Mouse (Mus musculus) T-helper 1 cell (primary cell): Measurements from ENCODE around the gene Crtc1.

Experiments used
- in situ Hi-C: fragments of 300-600 bp; cut with MboI, MseI; formaldehyde crosslinking; loops from one replicate; pipeline ENCODE4 v1.15.1; 2025; ENCODE audit warnings: high pct_unique_total_duplicates

The Crtc1 gene

DNA sequence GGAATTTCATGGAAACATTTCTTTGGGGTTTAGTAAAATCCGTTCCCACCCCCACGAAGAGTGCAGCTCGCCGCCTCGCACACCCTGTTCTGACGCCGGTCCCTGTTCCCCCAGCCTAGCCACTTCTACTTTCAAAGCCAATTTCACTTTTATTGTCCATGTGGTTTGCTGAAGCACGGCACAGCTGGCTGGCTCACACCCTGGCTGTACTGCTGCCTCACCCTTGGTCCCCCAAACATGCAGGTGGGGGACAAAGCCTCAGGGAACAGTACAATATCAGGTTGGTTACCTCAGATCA is 23.1 kb upstream of the Crtc1 start:
- in situ Hi-C loops: no loop called here

DNA sequence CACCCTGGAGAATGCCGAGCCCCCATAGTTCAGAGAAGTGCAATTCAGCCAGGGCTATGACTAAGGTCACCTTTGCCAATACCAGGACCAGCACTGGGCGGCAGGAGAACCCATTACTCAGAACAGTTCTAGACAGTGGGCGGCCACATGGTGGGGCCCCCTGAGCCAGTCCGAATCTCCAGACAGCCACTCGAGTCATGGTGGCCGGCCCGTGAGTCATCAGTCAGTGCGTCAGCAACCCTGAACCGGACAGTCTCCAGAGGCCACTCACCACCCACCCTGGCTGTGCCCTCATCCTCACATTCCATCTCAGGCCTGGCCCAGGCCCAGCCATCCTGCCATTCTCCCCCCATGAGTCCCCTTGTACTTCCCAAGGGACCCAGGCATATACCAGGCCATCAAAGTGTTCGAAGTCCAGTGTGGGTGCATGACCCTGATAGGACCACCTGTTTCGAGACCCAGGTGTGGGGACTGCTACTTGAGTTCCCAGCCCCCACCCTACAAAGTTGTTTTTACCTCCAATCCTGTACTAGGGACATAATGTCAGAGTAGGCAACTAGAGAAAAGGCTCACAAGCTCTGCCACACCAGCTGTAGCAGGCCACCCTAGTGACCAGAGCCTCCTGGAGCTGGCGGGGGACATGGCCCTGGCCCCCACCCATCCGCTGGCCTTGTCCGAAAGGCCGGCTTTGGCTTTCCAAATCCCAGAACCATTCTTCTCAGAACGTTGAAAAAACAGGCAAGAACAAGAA is 22.6 kb upstream of the Crtc1 start:
- in situ Hi-C loops: no loop called here

DNA sequence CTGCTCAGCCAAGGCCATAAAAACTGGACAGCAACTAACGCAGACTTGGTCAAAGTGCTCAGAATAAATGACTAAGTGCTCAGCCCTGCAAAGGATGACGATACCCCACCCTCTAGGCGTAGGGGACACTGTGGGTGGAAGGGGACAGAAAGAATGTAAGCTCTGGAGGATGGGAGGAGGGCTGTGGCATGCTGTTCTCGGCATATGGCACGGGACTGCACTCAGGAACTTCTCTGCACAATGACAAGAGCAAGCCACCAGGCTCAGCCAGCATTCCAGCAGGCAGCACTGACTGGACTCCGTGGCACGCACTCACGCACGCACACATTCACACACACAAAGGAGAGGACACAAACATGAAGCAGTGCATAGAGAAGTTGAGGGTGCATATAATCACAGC is 21.2 kb upstream of the Crtc1 start:
- in situ Hi-C loops: no loop called here

DNA sequence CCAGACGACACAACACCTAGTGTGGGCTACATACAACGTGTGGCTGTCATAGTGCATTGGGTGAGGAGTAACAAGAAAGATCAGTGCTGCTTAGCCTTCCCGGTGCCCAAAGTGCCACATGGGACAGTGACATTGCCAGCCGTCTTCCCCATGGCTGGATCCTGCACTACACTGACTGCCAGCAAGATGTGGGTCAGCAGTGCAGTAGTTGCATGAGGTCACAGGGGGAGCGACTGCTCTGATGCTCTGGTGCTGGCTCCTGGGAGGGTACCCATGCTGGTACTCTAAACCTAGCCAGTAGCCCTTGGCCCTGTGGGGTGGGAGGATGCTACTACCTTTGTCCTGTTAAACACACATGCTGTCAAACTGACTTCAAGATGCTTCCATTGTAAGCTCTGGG is 20.8 kb upstream of the Crtc1 start:
- in situ Hi-C loops: no loop called here

DNA sequence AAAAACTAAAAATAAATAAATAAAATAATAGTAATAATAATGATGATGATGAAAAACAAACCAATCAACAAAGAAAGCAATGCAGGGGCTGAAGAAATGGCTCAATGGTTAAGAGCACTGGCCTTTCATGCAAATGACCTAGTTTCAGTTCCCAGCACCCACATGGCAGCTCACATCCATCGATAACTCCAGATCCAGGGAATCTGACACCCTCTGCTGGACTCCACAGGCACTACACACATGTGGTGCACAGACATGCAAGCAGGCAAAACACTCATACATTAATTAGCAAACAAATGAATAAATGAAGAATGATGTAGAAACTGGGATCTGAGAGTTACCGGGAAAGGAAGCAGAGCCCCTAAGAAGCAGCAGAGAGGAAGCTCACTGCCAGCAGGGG is 20.3 kb upstream of the Crtc1 start:
- in situ Hi-C loops: no loop called here

DNA sequence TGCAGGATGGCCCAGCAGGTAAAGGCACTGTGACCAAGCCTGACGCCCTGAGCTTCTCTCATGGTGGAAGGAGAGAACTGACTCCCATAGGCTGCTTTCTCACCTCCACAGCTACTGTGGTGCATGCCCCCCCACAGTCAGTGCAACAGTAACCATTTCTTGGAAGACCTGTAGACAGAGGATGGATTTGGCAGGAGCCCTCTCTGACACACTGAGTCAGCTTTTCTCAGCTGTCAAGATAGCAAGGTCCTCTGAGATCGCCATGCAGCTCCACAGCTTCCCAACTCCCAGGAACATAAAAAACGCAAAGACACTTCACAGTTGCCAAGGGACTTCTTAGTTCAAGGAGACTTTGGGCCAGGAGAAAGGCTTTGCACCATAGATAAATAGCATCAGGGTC is 19.1 kb upstream of the Crtc1 start:
- in situ Hi-C loops: no loop called here

DNA sequence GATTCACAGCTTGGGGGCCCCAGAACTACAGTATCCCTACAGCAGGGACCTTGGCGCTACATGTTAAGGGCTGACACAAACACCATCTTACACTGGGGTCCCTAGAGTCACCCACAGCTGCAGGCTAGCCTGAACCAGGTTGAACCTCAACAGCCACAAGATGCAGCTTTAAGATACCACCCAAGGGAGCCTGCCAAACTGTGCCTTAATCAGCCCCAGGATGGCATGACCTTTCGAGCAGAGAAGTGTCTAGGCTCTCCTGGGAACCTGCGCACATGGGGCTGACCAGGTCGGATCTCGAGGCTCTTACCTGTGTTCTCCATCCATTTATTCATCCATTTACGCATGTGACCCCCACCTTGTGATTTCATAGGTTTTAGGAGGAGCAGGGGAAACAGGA is 18.5 kb upstream of the Crtc1 start:
- in situ Hi-C loops: no loop called here

DNA sequence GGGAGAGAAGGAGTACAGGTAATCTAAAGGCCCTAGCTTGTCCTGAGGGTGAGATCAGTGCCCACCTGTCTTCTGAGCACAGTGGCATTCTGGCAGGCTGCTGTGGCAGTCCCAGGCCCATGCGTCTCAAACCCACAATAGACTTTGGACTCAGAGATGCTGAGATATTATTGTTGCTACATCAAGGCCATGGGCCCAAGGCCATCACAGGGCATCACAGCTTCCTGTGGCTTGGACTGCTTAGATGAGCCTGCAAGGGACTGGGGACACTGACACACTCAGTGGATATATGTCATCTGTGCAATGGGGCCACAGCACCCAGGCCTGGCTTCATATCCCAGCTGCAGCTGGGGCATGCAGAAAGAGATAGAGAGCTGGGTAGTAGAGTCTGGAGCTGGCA is 17.6 kb upstream of the Crtc1 start:
- in situ Hi-C loops: no loop called here

DNA sequence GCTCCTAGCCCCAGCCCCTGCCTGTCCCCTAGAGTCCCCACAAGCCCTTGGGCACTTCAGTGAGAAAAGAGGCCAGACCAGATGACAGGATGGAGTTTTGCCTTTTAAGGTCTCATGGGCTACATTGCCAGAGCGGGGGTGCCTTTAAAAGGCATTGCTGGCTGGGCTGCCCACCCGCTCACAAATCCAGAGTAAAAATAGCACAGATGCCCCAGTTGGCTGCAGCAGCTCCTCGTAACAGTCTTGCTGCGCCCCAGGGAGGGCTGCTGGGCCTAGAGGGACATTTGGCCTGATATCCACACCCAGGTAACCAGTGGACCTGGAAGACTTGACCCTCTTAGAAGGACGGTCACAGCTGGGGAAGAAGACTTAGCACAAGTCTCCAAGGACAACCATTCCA is 14.5 kb upstream of the Crtc1 start:
- in situ Hi-C loops: no loop called here

DNA sequence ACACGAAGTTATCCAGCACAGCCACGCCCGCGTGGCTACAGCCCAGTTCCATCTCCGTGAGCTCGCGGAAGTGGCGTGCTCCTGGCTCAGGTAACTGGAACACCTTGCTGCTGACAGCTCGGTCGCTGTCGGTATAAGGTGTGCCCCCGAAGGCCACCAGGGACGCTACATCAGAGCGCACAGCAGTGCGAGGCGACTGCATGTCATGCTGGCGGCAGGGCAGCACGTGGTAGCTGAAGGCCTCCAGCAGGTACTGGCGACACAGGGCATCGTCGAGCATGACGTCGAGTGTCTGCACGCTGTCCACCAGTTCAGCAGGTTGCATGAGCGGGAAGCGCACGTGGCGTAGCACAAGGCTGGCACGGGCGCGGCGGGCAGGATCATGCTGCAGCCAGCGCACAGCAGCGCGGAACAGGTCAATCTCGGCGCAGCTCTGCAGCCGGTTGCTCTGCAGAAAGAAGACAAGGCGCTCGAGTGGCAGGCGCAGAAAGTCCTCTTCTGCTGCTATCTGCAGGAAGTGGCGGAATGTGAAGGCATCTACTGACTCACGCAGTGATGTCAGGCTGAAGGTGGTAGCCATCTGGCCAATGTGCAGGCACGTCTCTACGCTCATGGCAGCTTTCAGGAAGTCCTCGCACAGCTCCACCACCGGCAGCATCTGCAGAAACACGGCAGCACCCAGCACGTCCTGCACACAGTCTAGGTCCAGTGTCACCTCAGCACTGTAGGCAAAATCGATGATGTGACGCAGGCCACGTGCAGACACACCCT is 13.0 kb upstream of the Crtc1 start:
- in situ Hi-C loops: no loop called here

DNA sequence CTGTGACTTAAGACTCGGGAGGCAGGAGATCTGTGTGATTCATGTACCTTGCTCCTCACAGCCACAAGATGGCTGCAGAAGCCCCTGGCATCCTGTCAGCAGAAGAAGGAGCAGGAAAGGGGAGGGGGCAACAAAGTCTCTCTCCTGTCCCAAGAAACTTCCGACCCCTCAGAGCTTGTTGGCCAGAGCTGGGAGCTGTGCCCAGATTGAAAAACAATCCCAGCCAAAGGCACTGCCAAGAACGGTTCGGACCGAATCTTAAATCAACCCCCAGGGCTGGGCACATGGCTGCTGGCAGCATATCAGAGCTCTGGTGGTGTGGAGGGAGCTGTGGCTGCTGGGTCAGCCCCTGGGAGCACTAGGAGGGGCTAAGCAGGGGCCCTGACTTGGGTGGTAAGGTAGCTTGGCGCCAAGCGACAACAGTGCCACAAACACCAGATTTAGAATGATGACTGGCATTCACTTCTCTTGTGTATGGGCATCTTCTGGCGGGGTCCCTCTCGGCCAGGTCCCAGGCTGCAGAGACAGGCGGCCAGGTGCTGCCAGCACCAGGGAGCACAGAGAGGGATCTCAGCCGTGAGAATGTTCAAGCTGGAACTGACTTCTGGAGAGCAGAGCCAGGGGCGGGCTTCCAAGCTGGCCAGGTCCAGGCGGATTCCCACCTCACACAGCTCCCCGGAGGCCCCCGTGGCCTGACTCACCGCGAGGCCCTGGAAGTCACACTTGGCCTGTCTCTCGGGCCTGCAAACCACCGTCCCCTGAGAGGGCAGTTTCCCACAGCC is 8.5 kb upstream of the Crtc1 start:
- in situ Hi-C loops: no loop called here

DNA sequence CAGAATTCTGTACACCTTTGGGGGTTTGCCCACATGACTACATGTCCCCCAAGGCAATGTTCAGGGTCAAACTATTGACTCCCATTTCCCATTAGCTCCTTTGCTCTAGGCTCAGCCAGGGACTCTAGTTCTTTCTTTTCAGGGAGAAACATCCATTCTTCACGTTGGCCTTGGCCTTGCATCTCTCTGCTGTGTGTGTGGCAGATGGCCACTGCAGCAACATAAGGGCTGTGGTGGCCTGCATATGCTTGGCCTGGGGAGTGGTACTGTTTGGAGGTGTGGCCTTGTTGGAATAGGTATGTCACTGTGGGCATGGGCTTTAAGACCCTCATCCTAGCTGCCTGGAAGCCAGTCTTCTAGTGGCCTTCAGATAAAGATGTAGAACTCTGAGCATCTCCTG is 6.6 kb upstream of the Crtc1 start:
- in situ Hi-C loops: no loop called here

DNA sequence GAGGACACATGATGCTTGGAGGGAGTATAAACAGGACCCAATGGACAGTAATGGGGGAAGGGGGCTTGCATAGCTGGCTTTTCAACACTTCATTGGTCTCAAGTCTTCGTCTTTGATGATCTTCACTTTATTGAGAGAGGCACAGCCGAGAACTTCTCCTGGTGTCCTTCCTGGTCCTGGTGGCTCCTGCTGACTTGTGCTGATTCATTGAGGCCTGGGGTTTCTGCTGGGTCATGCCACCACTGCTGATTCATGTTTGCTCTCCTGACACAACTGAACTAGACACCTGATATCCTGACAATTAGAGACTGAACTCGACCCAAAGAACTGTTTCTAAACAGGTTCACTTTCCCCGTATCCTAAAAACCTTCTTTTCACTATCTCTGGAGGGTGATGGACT is 3.9 kb upstream of the Crtc1 start:
- in situ Hi-C loops: no loop called here

DNA sequence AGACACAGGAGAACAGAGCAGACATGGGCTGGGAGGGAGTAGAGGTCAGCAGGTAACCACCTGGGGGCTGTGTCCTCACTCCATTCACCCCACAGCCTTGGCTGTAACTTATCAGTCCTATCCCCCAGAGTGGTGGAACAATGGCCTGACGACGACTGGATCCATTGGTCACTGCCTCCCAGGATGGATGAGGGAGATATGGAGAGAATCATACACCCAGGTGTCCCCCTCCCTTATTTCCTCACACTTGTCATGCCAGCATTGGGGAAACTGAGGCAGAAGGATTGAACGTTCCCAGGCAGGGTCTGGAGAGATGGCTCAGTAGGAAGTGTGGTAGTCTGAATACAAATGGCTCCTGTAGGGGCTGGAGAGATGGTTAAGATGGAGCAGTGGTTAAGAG is 2.2 kb upstream of the Crtc1 start:
- in situ Hi-C loops: no loop called here

DNA sequence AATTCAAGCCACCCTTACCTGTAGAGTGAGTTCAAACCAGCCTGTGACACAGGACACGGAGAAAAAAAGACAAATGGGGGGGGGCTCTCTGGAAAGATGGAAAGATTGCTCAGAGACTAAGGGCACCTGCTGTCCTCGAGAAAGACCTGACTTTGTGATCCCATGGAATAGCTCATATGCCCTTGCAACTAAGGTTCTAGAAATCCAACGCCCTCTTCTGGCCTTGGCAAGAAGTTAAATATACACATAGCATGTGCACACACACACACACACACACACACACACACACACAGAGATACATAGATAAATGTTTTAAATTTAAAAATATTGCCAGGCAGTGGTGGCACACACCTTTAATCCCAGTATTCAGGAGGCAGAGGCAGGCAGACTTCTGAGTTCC is 867 bp upstream of the Crtc1 start:
- in situ Hi-C loops: no loop called here

DNA sequence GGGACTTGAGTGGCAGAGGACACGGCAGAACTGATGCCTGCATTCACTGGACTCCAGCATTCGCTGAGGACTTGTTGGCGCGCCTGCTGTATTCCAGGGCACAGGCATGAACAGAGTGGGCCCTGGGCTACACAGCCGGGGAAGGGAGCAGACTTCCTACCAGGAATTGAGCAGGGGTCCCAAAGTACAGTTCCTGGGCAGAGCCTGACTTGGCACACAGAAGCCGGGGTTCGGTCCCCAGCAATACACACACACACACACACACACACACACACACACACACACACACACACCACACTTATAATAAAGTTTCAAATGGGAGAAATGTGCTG is 435 bp upstream of the Crtc1 start:
- in situ Hi-C loops: no loop called here

DNA sequence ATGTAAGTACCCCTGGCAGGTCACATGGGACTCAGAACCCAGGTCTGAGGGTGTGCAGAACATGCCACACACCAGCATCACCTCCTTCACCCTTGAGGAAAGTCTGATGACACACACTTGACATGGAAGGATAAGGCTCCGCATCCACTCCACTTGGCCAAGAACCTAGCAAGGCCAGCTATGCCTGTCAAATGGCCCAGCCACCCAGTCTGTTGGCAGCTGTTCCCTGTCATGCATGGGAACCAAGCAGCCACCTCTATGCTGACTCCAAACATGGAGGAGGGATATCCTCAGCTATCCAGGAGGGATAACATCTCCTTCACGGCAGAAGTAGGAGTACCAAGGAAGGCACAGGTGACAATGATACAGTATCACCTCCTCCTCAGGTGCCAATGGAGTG is 956 bp downstream of the Crtc1 start:
- in situ Hi-C loops: no loop called here

DNA sequence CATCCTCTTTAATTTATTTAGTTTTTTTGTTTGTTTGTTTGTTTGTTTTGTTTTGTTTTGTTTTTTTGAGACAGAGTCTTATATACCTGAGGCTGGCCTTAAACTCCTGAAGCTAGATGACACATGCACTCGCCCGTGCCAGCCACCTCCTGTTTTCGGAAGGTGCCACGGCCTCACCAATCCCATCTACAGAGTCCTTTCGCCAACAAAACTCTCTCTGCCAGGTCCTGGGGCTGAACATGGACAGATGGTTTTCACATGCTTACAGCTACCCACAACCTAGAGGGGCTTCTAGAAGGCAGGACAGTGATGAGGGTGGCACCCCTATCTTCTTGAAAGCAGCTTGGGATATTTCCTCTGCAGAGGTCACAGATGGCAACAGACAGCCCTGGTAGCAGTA is 4.2 kb downstream of the Crtc1 start:
- in situ Hi-C loops: no loop called here

DNA sequence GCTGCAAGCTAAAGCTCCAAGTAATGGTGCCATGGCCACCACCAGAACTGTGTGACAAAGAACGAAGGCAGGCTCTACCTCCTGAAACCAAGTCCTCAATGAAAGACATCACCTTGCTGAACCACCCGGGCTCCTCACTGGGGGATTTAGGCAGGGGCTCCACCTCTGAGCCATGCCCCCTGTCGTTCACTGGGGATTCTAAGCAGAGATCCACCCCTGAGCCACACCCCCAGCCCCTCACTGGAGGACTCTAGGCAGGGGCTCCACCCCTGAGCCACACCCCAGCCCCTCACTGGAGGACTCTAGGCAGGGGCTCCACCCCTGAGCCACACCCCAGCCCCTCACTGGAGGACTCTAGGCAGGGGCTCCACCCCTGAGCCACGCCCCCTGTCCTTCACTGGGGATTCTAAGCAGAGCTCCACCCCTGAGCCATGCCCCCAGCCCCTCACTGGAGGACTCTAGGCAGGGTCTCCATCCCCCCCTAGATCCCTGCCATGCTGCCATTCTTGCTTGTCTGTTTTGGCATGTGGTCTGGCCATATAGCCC is 6.3 kb downstream of the Crtc1 start:
- in situ Hi-C loops: no loop called here

DNA sequence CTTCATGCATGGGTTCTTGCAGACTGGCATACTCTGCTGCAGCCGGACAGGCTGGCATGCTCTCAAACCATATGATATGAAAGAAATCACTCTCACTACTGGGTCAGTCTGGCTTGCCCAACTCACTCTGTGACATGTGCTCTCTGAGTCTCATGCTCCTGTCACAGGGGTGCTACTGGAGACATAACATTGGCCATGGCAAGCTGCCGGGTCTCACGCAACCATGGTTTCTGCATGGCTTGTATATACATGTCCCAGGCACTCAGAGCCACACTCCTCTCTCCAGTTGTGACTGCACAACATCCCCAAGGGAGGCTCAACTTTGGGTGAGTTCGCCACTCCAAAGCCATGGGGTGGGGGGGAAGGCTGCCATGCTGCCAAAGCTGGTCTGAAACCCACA is 8.2 kb downstream of the Crtc1 start:
- in situ Hi-C loops: no loop called here

DNA sequence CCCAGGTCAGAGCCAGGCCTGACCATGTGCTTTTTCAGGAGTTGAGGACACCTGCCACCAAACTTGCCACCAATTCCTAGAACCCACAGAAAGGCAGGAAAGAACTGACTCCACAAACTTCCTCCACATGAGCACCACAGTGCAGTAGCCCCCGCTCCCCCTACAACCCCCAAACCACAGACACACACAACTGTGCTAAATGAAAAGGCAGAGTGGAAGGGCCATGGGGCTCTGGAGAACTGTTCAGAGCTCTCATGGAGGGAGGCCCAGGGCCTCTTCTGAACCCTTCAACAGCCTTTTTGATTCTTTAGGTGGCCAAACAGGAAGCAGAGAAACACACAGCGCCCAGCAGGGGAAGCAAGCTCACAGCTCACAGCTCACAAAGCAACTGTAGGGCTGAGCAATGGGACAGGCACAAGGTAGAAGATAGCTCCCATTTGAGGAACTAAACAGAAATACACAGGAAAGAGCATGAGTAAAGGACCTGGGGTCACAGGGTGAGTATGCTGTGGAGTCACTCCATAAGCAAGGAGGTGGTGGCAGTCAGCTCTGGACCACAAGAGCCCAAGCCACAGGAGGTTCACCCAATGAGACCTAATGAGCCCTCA is 13.0 kb downstream of the Crtc1 start:
- in situ Hi-C loops: no loop called here

DNA sequence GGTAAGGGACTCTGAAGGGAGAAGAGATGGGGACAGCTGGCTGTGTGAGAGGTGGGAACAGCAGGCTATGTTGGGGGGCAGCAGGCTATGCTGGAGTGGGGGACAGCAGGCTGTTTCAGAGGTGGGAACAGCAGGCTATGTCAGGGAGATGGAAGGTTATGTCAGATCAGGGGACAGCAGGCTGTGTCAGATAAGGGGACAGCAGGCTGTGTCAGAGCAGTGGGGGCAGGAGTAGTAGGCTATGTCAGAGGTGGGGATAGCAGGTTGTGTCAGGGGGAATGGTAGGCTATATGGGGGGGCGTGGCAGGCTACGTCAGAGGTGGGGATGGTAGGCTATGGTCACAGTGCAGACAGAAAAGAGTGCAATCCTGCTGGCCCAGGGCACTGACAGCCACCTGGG is 16.7 kb downstream of the Crtc1 start:
- in situ Hi-C loops: no loop called here
